Mouse (Mus musculus) brain, embryonic 14.5 days (tissue): ENCODE data around the gene Tmprss3. TPM values are rescaled to one million over a fixed set of nuclear protein-coding genes. Genes with fewer than 3 reads are reported as not detected.

ENCODE experiments used
- DNase-seq: peaks from one replicate; pipeline ENCODE4 v3.0.0-alpha.2; 2011; ENCODE audit warnings: low read depth
- CTCF ChIP-seq: fragments of 200-500 bp; IDR thresholded peaks from 2 replicates; pipeline ENCODE4 v1.5.1; 2012; ENCODE audit warnings: inconsistent platforms, mild to moderate bottlenecking, moderate library complexity, borderline replicate concordance; ENCODE audit not compliant: insufficient read depth, insufficient read length; ENCODE audit errors: extremely low read depth
- POLR2A ChIP-seq: fragments of 200-500 bp; IDR thresholded peaks from 2 replicates; pipeline ENCODE4 v1.6.1; 2012; ENCODE audit warnings: mild to moderate bottlenecking, inconsistent platforms, borderline replicate concordance; ENCODE audit not compliant: poor library complexity, insufficient read depth, insufficient read length, severe bottlenecking; ENCODE audit errors: extremely low read depth
- polyA plus RNA-seq: library from polyadenylated mRNA; depleted of rRNA; stranded (reverse); fragments of >200 nt; gene quantifications from 2 replicates; pipeline ENCODE4 v1.2.3, GENCODE M21; 2012

Gene Tmprss3
- polyA plus RNA-seq, 1 experiment, result not detected

- no peak for TF ChIP-seq POLR2A
- TF ChIP-seq CTCF, result no peak
- no peak for DNase-seq
Measured at GRCm38 (mm10) chr17:31224591-31224990, 25.8 kb upstream of the Tmprss3 start.

- TF ChIP-seq CTCF, result no peak
- no peak for TF ChIP-seq POLR2A
- DNase-seq, result no peak
Measured at GRCm38 (mm10) chr17:31223835-31224234, 25.1 kb upstream of the Tmprss3 start.

- DNase-seq, result no peak
- TF ChIP-seq CTCF, result no peak
- TF ChIP-seq POLR2A, result no peak
Measured at GRCm38 (mm10) chr17:31222810-31223310, 24.1 kb upstream of the Tmprss3 start.

- no peak for TF ChIP-seq CTCF
- TF ChIP-seq POLR2A, result no peak
- DNase-seq, result no peak
Measured at GRCm38 (mm10) chr17:31216068-31216955, 17.5 kb upstream of the Tmprss3 start.

GRCm38 (mm10) chr17:31211881-31212280 lies 13.1 kb upstream of the Tmprss3 start:
- TF ChIP-seq POLR2A (no peak), CTCF (no peak)
- DNase-seq, result no peak

GRCm38 (mm10) chr17:31210299-31210698 lies 11.5 kb upstream of the Tmprss3 start:
- TF ChIP-seq CTCF (no peak), POLR2A (no peak)
- DNase-seq, result no peak

GRCm38 (mm10) chr17:31209376-31209930 lies 10.7 kb upstream of the Tmprss3 start:
- no peak for DNase-seq
- TF ChIP-seq CTCF, result no peak
- TF ChIP-seq POLR2A, result no peak

- TF ChIP-seq CTCF (no peak), POLR2A (no peak)
- no peak for DNase-seq
Measured at GRCm38 (mm10) chr17:31208654-31209053, 9.9 kb upstream of the Tmprss3 start.

GRCm38 (mm10) chr17:31207771-31208334 lies 9.1 kb upstream of the Tmprss3 start, which contains the start of gene Ubash3a:
TSS of gene Ubash3a (plus strand) at chr17:31207873.
- no peak for DNase-seq
- TF ChIP-seq POLR2A, result no peak
- no peak for TF ChIP-seq CTCF

- DNase-seq, result no peak
- no peak for TF ChIP-seq CTCF
- no peak for TF ChIP-seq POLR2A
Measured at GRCm38 (mm10) chr17:31196283-31196682, 2.5 kb downstream of the Tmprss3 start.

GRCm38 (mm10) chr17:31195207-31195606 lies 3.6 kb downstream of the Tmprss3 start:
- TF ChIP-seq CTCF (no peak), POLR2A (no peak)
- DNase-seq, result no peak

- no peak for DNase-seq
- TF ChIP-seq CTCF, result no peak
Measured at GRCm38 (mm10) chr17:31193360-31193759, 5.4 kb downstream of the Tmprss3 start.

GRCm38 (mm10) chr17:31192663-31193062 lies 6.1 kb downstream of the Tmprss3 start:
- DNase-seq, result no peak
- TF ChIP-seq POLR2A, result no peak
- no peak for TF ChIP-seq CTCF
